20 mouse cellular contexts compared by ENCODE assay signal in genomic region chr5:45075195-45075594, GRCm38 (mm10).
"Had no signal": no experiment of that assay in that cellular context is flagged by ENCODE, and none has a peak within 500 bp of the region (broad histone marks: within the 10 kb centered on the region; RNA-seq: fewer than 3 reads in every experiment).

No protein-coding gene starts in this region.

- H3K9me3 ChIP-seq: megakaryocyte, embryonic 14.5 days; midbrain, embryonic 10.5 days; midbrain, embryonic 12.5 days; neural tube, embryonic 13.5 days; neural tube, embryonic 15.5 days had no signal

- ATAC-seq: midbrain, embryonic 16.5 days had no signal

- H3K36me3 ChIP-seq: midbrain, embryonic 10.5 days; midbrain, embryonic 12.5 days; neural tube, embryonic 13.5 days; neural tube, embryonic 15.5 days had no signal

- H3K4me3 ChIP-seq: megakaryocyte, embryonic 14.5 days; midbrain, embryonic 10.5 days; midbrain, embryonic 12.5 days; myocyte; neural tube, embryonic 13.5 days; neural tube, embryonic 15.5 days had no signal

- H3K4me1 ChIP-seq: midbrain, embryonic 10.5 days; midbrain, embryonic 12.5 days; neural tube, embryonic 13.5 days; neural tube, embryonic 15.5 days had no signal

- H3K9ac ChIP-seq: lung, embryonic 14.5 days; midbrain, embryonic 12.5 days; neural tube, embryonic 13.5 days; neural tube, embryonic 15.5 days had no signal

- H3K4me2 ChIP-seq: lung, embryonic 14.5 days; midbrain, embryonic 12.5 days; neural tube, embryonic 13.5 days; neural tube, embryonic 15.5 days had no signal

- DNase-seq: lung, adult 18-20 months; lung, embryonic 14.5 days; lung, postnatal 10 days; lung, postnatal 4 days; midbrain, embryonic 14.5 days; retina, postnatal 1 day; right cerebral cortex, adult 18-20 months; right cerebral cortex, postnatal 25 days; right cerebral cortex, postnatal 4 days; spleen, adult 18-20 months; thymus, adult 18-20 months; thymus, postnatal 14 days; thymus, postnatal 36 days had no signal

- H3K27me3 ChIP-seq: megakaryocyte, embryonic 14.5 days; midbrain, embryonic 12.5 days; neural tube, embryonic 13.5 days; neural tube, embryonic 15.5 days had no signal

- H3K27ac ChIP-seq: midbrain, embryonic 10.5 days; midbrain, embryonic 12.5 days; neural tube, embryonic 13.5 days; neural tube, embryonic 15.5 days had no signal
